In the genomic region with DNA sequence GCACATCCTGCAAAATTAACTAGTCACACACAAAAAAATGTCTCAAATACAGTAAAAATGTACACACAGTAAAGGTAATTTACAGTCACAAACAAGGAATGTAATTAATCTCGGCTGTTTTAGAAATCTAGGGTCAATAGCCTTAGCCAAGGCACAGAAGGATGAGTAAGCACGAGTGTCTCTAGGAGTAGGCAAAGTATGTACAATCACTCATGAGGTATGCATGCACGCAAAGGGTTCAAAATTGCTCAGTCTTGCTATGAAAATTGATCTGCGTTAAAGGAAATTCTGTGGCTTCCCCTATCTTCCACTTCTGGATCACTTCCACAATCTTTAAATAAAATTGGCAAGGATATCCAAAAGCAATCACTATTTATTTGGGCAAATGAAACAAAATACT, we compare ENCODE assay signal across 21 mouse cellular contexts.
"Had no signal": no experiment of that assay in that cellular context is flagged by ENCODE, and none has a peak within 500 bp of the region (broad histone marks: within the 10 kb centered on the region; RNA-seq: fewer than 3 reads in every experiment).

No protein-coding gene starts in this region.

- DNase-seq: gastrocnemius, postnatal 14 days; gastrocnemius, postnatal 36 days; heart, adult 11 months; heart, adult 2 months; heart, postnatal 14 days; heart, postnatal 36 days; kidney, adult 18-20 months; kidney, adult 8-10 months; kidney, postnatal 10 days; kidney, postnatal 25 days; kidney, postnatal 4 days; liver; liver, embryonic 13.5 days had no signal

- ATAC-seq: hindbrain, embryonic 16.5 days; inflammation-experienced regulatory T-cells, adult 6 months; intestine, embryonic 15.5 days; intestine, postnatal 0 days had no signal

- H3K27me3 ChIP-seq: heart, embryonic 13.5 days; heart, embryonic 15.5 days; intestine, embryonic 15.5 days; limb, embryonic 12.5 days; liver, embryonic 13.5 days; liver, embryonic 15.5 days had no signal
